Mouse (Mus musculus) granulocyte monocyte progenitor cell, adult 5-6 weeks (primary cell): ENCODE measurements around the gene Hoxb9. TPM values are rescaled to one million over a fixed set of nuclear protein-coding genes. Genes with fewer than 3 reads are reported as not detected.

Experiments used
- ATAC-seq: replicated peaks from 2 replicates; pipeline ENCODE4 v1.8.0; 2016; ENCODE audit warnings: mild to moderate bottlenecking, moderate TSS enrichment, inconsistent platforms; ENCODE audit not compliant: poor library complexity, severe bottlenecking
- total RNA-seq, 2 experiments: library from RNA; stranded (forward) in 1 of 2; stranded (reverse) in 1 of 2; fragments of 200-712, 200-1000 nt in 1 of 2; fragments of >200 nt in 1 of 2; fragmentation: Nextera tagmentation in 1 of 2; gene quantifications; 2 replicates each; pipeline ENCODE4 v1.2.3; 2014 to 2017

Hoxb9 gene
- total RNA-seq, 2 experiments from 2014 or later, result not detected

GRCm38 (mm10) chr11:96265954-96266353 lies 5.3 kb upstream of the Hoxb9 start:
- no peak for ATAC-seq

GRCm38 (mm10) chr11:96267021-96267920 lies 4.0 kb upstream of the Hoxb9 start:
- ATAC-seq, result no peak

- no peak for ATAC-seq
Observed at GRCm38 (mm10) chr11:96268031-96268745, 3.1 kb upstream of the Hoxb9 start.

GRCm38 (mm10) chr11:96269869-96270268 lies 1.4 kb upstream of the Hoxb9 start:
- no peak for ATAC-seq

- no peak for ATAC-seq
Observed at GRCm38 (mm10) chr11:96271541-96272011, 319 bp downstream of the Hoxb9 start.

GRCm38 (mm10) chr11:96272024-96272921 lies 1.0 kb downstream of the Hoxb9 start:
- no peak for ATAC-seq

GRCm38 (mm10) chr11:96274428-96274827 lies 3.2 kb downstream of the Hoxb9 start:
- ATAC-seq, result no peak

GRCm38 (mm10) chr11:96275896-96276295 lies 4.6 kb downstream of the Hoxb9 start:
- no peak for ATAC-seq

GRCm38 (mm10) chr11:96277151-96278044 lies 6.1 kb downstream of the Hoxb9 start:
- no peak for ATAC-seq

- no peak for ATAC-seq
Observed at GRCm38 (mm10) chr11:96278324-96278723, 7.1 kb downstream of the Hoxb9 start.

GRCm38 (mm10) chr11:96278773-96279172 lies 7.5 kb downstream of the Hoxb9 start:
- ATAC-seq, result peak; percentile 79

- ATAC-seq, result no peak
Observed at GRCm38 (mm10) chr11:96279421-96280233, 8.4 kb downstream of the Hoxb9 start.

- ATAC-seq, result no peak
Observed at GRCm38 (mm10) chr11:96280399-96281378, 9.4 kb downstream of the Hoxb9 start.

GRCm38 (mm10) chr11:96281396-96281795 lies 10.1 kb downstream of the Hoxb9 start:
- ATAC-seq, result no peak

- ATAC-seq, result no peak
Observed at GRCm38 (mm10) chr11:96281855-96282570, 10.8 kb downstream of the Hoxb9 start, which contains the start of gene Hoxb8. TSS of gene Hoxb8 (plus strand) at chr11:96281905.

- ATAC-seq, result no peak
Observed at GRCm38 (mm10) chr11:96282795-96283430, 11.7 kb downstream of the Hoxb9 start.
